Mouse (Mus musculus): ENCODE measurements around the gene Gm6377. TPM values are rescaled to one million over a fixed set of nuclear protein-coding genes. Genes with fewer than 3 reads are reported as not detected.

Gene Gm6377
- total RNA-seq (2021) = not detected

- no peak for DNase-seq (ENCODE audit: extremely low spot score in 1 of 2, low spot score in 1 of 2)
Observed at GRCm38 (mm10) chrX:109196468-109196867, at the start of gene Gm6377. Gm6377 (plus strand) TSS chrX:109196756.

DNA sequence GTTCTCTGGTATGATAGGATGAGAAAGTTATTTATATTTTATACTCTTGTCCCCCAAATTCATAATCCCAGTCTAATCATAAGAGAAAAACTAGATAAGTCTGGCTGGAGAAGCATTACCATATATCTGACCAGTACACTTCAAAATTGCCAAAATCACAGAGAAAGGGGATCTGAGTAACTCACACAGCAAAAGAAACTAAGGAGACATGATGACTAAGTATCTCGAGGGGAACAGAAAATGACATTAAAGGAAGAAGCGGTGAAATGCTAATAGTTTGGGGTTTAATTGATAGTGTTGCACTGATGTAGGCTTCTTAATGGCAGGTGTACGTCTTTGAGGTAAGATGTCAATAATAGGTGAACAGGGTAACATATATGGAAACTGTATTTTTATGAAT is 49.4 kb upstream of the Gm6377 start:
- DNase-seq (ENCODE audit: extremely low spot score in 1 of 2, low spot score in 1 of 2) = no peak

DNA sequence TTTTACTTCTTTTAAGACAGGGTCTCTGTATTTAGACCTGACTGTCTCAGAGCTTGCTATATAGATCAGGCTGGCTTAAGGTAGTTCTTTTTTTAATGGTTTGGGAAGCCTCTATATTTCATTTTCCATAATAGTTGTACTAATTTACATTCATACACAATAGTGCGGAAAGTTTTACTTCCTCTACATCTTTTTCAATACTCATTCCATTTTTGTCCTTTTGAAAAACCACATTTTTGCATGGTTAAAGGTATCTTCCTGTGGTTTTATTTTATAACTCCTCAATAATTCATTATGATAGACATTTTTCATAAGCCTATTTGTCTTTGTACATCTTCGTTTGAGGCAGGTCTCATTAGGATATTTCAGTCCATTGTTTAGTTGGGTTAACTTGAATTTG is 45.3 kb upstream of the Gm6377 start:
- DNase-seq (ENCODE audit: extremely low spot score in 1 of 2, low spot score in 1 of 2) = no peak

- no peak for DNase-seq (ENCODE audit: extremely low spot score in 1 of 2, low spot score in 1 of 2)
Observed at GRCm38 (mm10) chrX:109160326-109160725, 36.2 kb upstream of the Gm6377 start.

DNA sequence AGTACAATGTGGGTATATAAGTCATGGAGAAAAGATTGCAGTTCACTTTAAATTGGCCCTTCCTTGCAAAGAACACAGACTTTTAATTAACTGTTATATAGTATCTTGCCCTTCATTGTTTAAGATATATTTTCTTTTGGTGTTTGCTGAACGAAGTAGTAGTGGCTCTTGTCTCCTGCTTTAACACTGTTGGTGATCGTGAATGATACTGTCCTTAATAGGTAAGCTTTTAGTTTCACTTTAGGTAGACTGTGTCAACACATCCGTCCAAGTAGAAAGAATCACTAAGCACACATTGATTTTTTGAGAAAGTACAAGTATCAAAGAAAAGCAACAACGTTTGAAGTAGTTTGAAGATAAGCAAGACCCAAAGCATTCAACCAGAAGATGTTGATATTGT is 35.7 kb upstream of the Gm6377 start:
- DNase-seq (ENCODE audit: extremely low spot score in 1 of 2, low spot score in 1 of 2) = no peak

DNA sequence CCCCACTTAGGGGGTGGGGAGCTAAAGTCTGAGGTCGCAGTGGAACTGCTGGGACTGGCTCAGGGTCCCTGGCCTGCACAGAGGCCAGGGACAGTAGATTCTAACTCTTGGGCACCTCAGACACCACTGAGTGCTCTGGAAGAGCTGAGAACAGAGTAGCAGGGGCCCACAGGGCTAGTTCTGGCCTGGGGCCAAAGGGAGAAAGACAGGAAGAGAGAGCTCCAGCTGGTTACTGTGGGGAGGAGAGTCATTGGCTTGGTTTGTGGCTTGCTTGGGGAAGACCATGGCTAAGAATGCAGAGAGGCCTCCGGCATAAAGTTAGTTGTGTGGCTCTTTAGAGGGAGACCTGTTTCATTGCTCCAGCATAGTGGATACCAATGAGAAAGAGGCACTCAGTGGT is 21.5 kb upstream of the Gm6377 start:
- no peak for DNase-seq (ENCODE audit: extremely low spot score in 1 of 2, low spot score in 1 of 2)

GRCm38 (mm10) chrX:109175470-109175869 is 21.1 kb upstream of the Gm6377 start:
- no peak for DNase-seq (ENCODE audit: extremely low spot score in 1 of 2, low spot score in 1 of 2)

DNA sequence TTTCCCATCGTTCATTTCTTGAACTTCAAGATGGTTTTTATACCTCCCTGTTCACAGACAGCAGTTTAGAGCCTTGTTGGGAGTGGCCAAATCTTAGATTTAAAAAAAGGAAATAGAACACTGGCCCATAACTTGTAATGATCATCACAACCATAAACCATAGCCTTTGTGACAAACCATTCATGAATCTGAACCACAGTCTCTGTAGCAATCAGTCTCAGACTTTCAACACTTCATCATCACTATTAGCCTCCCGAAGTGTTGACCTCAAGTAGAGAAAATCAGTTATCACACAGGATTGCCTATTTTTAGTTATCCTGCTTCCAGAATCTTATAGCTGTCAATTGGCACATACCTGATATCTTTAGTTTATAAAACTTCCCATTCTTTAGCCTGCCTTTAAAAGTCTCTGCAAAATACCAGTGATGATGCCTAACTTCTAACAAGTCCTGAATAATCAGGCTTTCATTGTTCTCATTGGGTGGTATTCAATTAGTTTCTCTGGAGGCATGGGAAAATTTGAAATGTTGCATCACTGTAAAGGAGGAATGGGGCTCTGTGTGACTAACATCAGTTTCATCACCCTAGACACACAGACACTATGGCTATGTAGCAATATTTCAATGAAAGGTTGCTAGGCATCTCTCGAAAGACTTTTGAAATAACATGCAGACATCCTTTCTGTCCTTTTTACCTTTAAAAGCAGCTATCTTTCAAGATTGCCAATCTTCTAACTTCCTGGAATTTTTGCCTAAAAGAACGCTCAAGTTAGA is 11.7 kb upstream of the Gm6377 start:
- no peak for DNase-seq (ENCODE audit: extremely low spot score in 1 of 2, low spot score in 1 of 2)

GRCm38 (mm10) chrX:109189607-109190006 is 6.9 kb upstream of the Gm6377 start:
- DNase-seq (ENCODE audit: extremely low spot score in 1 of 2, low spot score in 1 of 2) = no peak

GRCm38 (mm10) chrX:109190969-109191368 is 5.6 kb upstream of the Gm6377 start:
- no peak for DNase-seq (ENCODE audit: extremely low spot score in 1 of 2, low spot score in 1 of 2)

GRCm38 (mm10) chrX:109191436-109191835 is 5.1 kb upstream of the Gm6377 start:
- DNase-seq (ENCODE audit: extremely low spot score in 1 of 2, low spot score in 1 of 2) = no peak

DNA sequence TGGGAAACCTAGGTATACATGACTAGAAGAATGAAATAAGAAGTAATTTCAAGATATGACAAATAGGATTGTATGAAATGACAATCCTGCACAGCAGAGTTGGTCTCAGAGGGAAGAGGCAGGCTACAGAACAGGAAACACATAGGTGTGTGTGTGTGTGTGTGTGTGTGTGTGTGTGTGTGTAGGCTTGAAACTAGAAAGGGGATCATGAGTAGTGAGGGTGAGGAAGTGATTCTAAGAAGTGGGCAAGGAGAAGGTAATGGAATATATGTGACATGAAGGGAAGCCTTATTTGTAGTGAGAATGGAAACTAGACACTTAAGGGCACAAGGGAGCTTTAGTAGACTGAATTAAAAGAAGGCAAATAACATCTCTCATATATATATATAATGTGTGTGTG is 11.3 kb downstream of the Gm6377 start:
- DNase-seq (ENCODE audit: extremely low spot score in 1 of 2, low spot score in 1 of 2) = no peak

DNA sequence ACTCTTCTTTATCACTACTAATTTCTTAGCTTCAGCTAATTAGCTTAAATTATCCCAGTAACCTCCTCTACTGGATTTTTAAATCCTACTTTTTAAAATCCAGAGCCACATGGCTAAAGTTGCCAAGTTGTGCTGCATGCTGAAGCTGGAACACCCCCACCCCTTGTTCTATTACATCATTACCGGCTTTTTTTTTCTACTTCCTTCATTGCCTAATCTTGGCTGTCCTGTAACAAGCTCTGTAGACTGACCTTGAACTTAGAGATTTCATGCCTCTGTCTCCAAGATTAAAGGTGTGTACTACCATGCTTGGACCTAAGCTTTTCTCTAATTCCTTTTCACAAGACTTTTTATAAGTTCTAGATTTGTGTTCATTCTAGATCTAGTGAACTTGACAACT is 32.2 kb downstream of the Gm6377 start:
- no peak for DNase-seq (ENCODE audit: extremely low spot score in 1 of 2, low spot score in 1 of 2)

- DNase-seq (ENCODE audit: extremely low spot score in 1 of 2, low spot score in 1 of 2) = no peak
Observed at GRCm38 (mm10) chrX:109235383-109236036, 39.0 kb downstream of the Gm6377 start.

- DNase-seq (ENCODE audit: extremely low spot score in 1 of 2, low spot score in 1 of 2) = no peak
Observed at GRCm38 (mm10) chrX:109238163-109238562, 41.6 kb downstream of the Gm6377 start.

Other genes with a start within 250 kb of the Gm6377 start
- 1 to 10 TPM; 8.4 to 9.6 TPM for gene Hmgn5, start 183.4 kb upstream of the Gm6377 start, total RNA-seq (2021)
- gene Sh3bgrl, start 101.4 kb upstream of the Gm6377 start, total RNA-seq (2021) = 10 to 100 TPM; 91.0 to 94.9 TPM